Mouse (Mus musculus) heart, embryonic 14.5 days (tissue): ENCODE data around the gene Irs3. TPM values are rescaled to one million over a fixed set of nuclear protein-coding genes. Genes with fewer than 3 reads are reported as not detected.

Experiments
- ATAC-seq: fragments of 200-750 bp; cut with Nextera tagmentation; 2 replicates; pipeline ENCODE4 v1.8.0; 2017; ENCODE audit warnings: low read depth, moderate TSS enrichment; ENCODE audit not compliant: insufficient number of reproducible peaks, insufficient read depth, low FRiP score
- H3K27ac ChIP-seq, 2 experiments: fragments of 200-500 bp in 1 of 2; fragments of 300-500 bp in 1 of 2; sonication (generic) in 1 of 2; replicated peaks in 1 of 2; 2 replicates each; pipeline ENCODE4 v1.5.1; 2012 to 2014; ENCODE audit warnings: low read depth in 2 of 2, low read length in 2 of 2, control low read depth in 1 of 2, mild to moderate bottlenecking in 1 of 2, mixed read lengths in 1 of 2; ENCODE audit not compliant: control insufficient read depth in 1 of 2, insufficient read depth in 1 of 2
- H3K27me3 ChIP-seq: fragments of 300-500 bp; sonication (generic); 2 replicates; pipeline ENCODE4 v1.6.1; 2014; ENCODE audit warnings: mild to moderate bottlenecking, low read length, control low read depth; ENCODE audit not compliant: control insufficient read depth, insufficient read depth
- H3K36me3 ChIP-seq: fragments of 300-500 bp; sonication (generic); 2 replicates; pipeline ENCODE4 v1.6.1; 2014; ENCODE audit warnings: mild to moderate bottlenecking, control low read depth, low read length, mixed read lengths; ENCODE audit not compliant: control insufficient read depth, insufficient read depth
- H3K4me1 ChIP-seq, 2 experiments: fragments of 200-500 bp in 1 of 2; fragments of 300-500 bp in 1 of 2; sonication (generic) in 1 of 2; 2 replicates each; pipeline ENCODE4 v1.6.1; 2012 to 2014; ENCODE audit warnings: low read length in 2 of 2, control low read depth in 1 of 2, mixed read lengths in 1 of 2; ENCODE audit not compliant: control insufficient read depth in 2 of 2, insufficient read depth in 2 of 2
- H3K4me2 ChIP-seq: fragments of 300-500 bp; sonication (generic); 2 replicates; pipeline ENCODE4 v1.6.1; 2014; ENCODE audit warnings: mild to moderate bottlenecking, low read length
- H3K4me3 ChIP-seq, 2 experiments: fragments of 200-500 bp in 1 of 2; fragments of 300-500 bp in 1 of 2; sonication (generic) in 1 of 2; 2 replicates each; pipeline ENCODE4 v1.5.1; 2012 to 2014; ENCODE audit warnings: low read length in 2 of 2, mild to moderate bottlenecking in 2 of 2, control low read depth in 1 of 2, low read depth in 1 of 2, moderate library complexity in 1 of 2; ENCODE audit not compliant: control insufficient read depth in 1 of 2, insufficient read depth in 1 of 2
- H3K9ac ChIP-seq: fragments of 300-500 bp; sonication (generic); 2 replicates; pipeline ENCODE4 v1.6.1; 2014; ENCODE audit warnings: mild to moderate bottlenecking, low read length
- H3K9me3 ChIP-seq: fragments of 300-500 bp; sonication (generic); 2 replicates; pipeline ENCODE4 v1.6.1; 2016; ENCODE audit warnings: low read length, control low read depth; ENCODE audit not compliant: control insufficient read depth
- WGBS: fragments of 180-500 bp; shearing (Covaris S2); extraction: QIAGEN DNeasy Blood & Tissue Kit; methylation state at CpG from one replicate; pipeline ENCODE4 v1.1.7; 2014; 5-methylcytosine and 5-hydroxymethylcytosine counted together
- polyA plus RNA-seq: library from polyadenylated mRNA; unstranded; fragments of >200 nt; fragmentation: Nextera tagmentation; extraction: Ambion mirVana; gene quantifications from 2 replicates; pipeline ENCODE4 v1.2.1, GENCODE M21; 2014

Irs3 gene
- polyA plus RNA-seq, 1 experiment from 2014 or later, result 0.11 TPM

GRCm38 (mm10) chr5:137645091-137645651 is 343 bp downstream of the Irs3 start:
- H3K9me3 ChIP-seq, result no peaks in the 10 kb centered on the region
- no peak for ATAC-seq
- H3K27me3 ChIP-seq, result peaks cover 28% of the 10 kb centered on the region
- H3K9ac ChIP-seq, result peak overlapping the region; percentile 55
- peaks cover 20% of the 10 kb centered on the region for H3K36me3 ChIP-seq
- H3K4me1 ChIP-seq, result peaks cover 6 to 26% of the 10 kb centered on the region in 2 experiments; a peak in 3 of 4 replicates
- WGBS, result 3% methylated on average over 44 of the region's 44 CpGs
- no peak overlapping the region for H3K27ac ChIP-seq
- peak overlapping the region; percentile 72 for H3K4me2 ChIP-seq
- peak overlapping the region; percentile 40 to 42 for H3K4me3 ChIP-seq

DNA sequence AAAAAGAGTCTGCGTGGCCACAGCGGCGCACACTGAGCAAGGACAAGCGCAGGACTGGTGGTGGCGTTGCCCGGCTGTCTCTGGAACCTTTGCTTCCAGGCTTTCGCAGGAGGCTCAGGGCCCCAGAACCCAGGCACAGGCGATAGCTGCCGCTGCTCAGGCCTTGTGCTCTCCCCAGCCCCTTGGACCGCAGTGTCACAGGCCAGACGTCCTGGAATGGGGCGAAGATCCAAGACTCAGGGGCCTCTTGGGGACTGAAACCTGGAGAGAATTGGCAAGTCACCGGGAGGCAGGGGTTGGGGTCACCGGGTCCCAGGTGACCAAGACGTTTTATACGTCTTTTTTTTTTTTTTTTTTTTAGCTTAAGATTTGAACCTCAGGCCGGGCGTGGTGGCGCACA is 1.0 kb downstream of the Irs3 start:
- Histone ChIP-seq H3K27ac (no peak overlapping the region), H3K27me3 (peaks cover 28% of the 10 kb centered on the region), H3K9me3 (no peaks in the 10 kb centered on the region), H3K9ac (no peak overlapping the region), H3K36me3 (peaks cover 27% of the 10 kb centered on the region), H3K4me1 (peaks cover 2 to 19% of the 10 kb centered on the region in 2 experiments; a peak in 3 of 4 replicates), H3K4me2 (peak overlapping the region; percentile 72), H3K4me3 (no peak overlapping the region)
- ATAC-seq, result no peak
- WGBS, result 38% methylated on average over 19 of the region's 19 CpGs

DNA sequence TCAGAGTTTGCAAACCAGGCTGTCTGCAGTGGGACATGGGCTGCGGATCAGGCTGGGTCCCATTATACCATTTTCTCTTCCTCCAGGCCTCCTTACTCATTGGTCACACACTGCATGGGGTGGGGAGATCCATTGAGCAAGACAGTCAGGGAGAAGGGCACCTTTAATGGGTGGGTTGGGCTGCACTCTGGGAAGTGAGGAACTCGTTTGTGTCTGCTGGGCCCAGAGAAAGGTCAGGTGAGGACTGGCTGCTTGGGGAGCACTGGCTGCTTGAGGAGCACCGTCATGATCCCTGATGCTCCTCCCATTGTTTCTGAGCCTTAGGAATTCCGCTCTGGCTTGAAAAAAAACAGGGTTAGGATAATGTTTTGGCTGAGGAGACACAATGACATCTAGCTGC is 2.6 kb downstream of the Irs3 start:
- Histone ChIP-seq H3K27me3 (peaks cover 28% of the 10 kb centered on the region), H3K4me1 (peaks cover 0 to 12% of the 10 kb centered on the region in 2 experiments; a peak in 3 of 4 replicates), H3K9me3 (no peaks in the 10 kb centered on the region), H3K36me3 (peaks cover 43% of the 10 kb centered on the region), H3K27ac (no peak overlapping the region), H3K4me2 (no peak overlapping the region), H3K4me3 (no peak overlapping the region), H3K9ac (no peak overlapping the region)
- WGBS, result 45% methylated on average over 4 of the region's 4 CpGs
- no peak for ATAC-seq

DNA sequence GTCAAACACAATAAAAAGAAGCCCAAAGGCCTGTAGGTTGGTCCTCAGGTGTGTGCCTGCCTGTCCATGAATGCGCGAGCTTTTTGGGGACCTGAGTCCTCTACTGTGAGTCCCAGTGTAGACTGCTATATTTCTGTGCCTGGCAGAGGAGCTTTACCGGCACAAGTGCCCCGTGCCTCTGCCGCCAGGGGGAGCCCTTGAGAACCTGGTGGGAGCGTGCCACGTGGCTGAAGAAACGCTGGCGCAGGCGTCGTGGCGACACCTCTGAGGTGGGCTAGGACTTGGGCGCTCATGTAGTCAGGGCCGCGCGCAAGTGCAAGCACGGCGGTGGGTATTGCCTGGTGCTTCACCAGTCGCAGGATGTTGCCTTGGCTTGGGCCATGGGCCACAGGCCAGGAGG is 4.5 kb downstream of the Irs3 start, which contains the start of gene Sap25:
Sap25 (plus strand) TSS at position 281 of the 400 bp plus-strand sequence.
- H3K4me3 ChIP-seq, result no peak within 1 kb of the TSS
- H3K4me2 ChIP-seq, result no peak within 1 kb of the TSS
- peaks cover 0 to 8% of the 10 kb centered on the region in 2 experiments; a peak in 3 of 4 replicates for H3K4me1 ChIP-seq
- H3K27me3 ChIP-seq, result peaks cover 23% of the 10 kb centered on the region
- ATAC-seq, result no peak
- no peak within 1 kb of the TSS for H3K27ac ChIP-seq
- H3K9me3 ChIP-seq, result no peaks in the 10 kb centered on the region
- WGBS, result 87% methylated on average over 19 of the region's 19 CpGs
- no peak within 1 kb of the TSS for H3K9ac ChIP-seq
- H3K36me3 ChIP-seq, result peaks cover 61% of the 10 kb centered on the region

DNA sequence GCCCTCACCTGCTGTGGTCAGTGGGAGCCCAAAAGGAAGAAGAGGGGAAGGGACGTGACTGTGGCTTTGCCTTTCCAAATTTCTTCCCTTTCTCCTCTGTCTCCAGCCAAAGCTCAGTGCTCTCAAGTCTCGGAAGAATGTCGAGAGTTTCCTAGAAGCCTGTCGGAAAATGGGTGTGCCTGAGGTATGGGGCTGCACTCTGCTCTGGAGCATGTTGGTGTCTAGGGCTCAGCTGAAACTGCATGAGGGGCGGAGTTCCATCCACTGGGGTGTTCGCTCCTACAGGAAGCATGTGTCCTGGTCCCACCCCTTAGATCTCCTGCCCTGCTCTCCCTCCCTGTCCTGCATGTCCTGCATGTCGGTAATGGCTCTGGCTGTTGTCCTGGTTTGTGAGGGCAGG is 6.0 kb downstream of the Irs3 start:
- no peak overlapping the region for H3K4me2 ChIP-seq
- 66% methylated on average over 7 of the region's 7 CpGs for WGBS
- no peak overlapping the region for H3K9ac ChIP-seq
- H3K36me3 ChIP-seq, result peaks cover 75% of the 10 kb centered on the region
- no peak overlapping the region for H3K4me3 ChIP-seq
- H3K9me3 ChIP-seq, result no peaks in the 10 kb centered on the region
- H3K27me3 ChIP-seq, result peaks cover 10% of the 10 kb centered on the region
- H3K4me1 ChIP-seq, result no peaks in the 10 kb centered on the region
- H3K27ac ChIP-seq, result no peak overlapping the region
- no peak for ATAC-seq

DNA sequence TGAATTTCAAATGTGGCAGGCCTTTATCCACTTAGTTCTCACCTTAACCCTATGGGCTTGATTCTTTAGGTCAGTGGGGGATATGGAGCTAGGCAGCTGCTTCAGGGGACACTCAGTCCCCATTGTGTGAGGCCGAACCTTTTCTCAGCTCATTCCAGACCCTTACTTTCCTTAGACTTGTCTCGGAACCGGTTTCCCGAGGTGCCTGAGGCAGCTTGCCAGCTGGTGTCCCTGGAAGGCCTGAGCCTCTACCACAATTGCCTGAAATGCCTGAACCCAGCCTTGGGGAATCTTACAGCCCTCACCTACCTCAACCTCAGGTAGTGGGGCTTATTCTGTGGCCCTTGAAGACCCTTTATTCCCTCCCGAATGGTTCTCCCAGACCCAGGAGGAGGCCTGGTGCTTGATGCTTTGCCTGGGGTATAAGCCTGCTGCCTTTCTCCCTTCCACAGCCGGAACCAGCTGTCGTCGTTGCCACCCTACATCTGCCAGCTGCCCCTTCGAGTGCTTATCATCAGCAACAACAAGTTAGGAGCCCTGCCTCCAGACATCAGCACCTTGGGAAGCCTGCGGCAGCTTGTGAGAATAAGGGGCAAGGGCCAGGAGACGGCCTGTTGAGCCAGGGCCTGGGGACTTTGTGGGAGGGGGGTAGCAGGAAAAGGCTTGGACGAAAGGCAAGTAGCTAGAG is 12.0 kb downstream of the Irs3 start:
- ATAC-seq, result no peak
- Histone ChIP-seq H3K27ac (no peak overlapping the region), H3K9me3 (no peaks in the 10 kb centered on the region), H3K27me3 (no peaks in the 10 kb centered on the region), H3K4me1 (peaks cover 18 to 29% of the 10 kb centered on the region in 2 experiments), H3K4me3 (no peak overlapping the region), H3K4me2 (no peak overlapping the region), H3K9ac (no peak overlapping the region), H3K36me3 (peaks cover 63% of the 10 kb centered on the region)
- 64% methylated on average over 12 of the region's 12 CpGs for WGBS

GRCm38 (mm10) chr5:137631591-137631990 is 13.9 kb downstream of the Irs3 start:
- H3K4me1 ChIP-seq, result peaks cover 21 to 29% of the 10 kb centered on the region in 2 experiments
- peak overlapping the region; percentile 65 to 70 for H3K27ac ChIP-seq
- H3K9me3 ChIP-seq, result no peaks in the 10 kb centered on the region
- no peak overlapping the region for H3K4me3 ChIP-seq
- H3K9ac ChIP-seq, result peak overlapping the region; percentile 25; the same call in 1 of the 2 replicates
- no peaks in the 10 kb centered on the region for H3K27me3 ChIP-seq
- 52% methylated on average over 4 of the region's 4 CpGs for WGBS
- peak overlapping the region; percentile 96 for H3K4me2 ChIP-seq
- peaks cover 44% of the 10 kb centered on the region for H3K36me3 ChIP-seq
- ATAC-seq, result no peak
